Mouse (Mus musculus): Measurements from ENCODE around the gene Nek2. TPM values are rescaled to one million over a fixed set of nuclear protein-coding genes. Genes with fewer than 3 reads are reported as not detected.

The Nek2 gene
- polyA plus RNA-seq, 1 experiment, result 0.97 TPM

- TF ChIP-seq TAL1 (IDR thresholded peaks at IDR 0.05; ENCODE audit: low read length) (no peak), GATA1 (IDR thresholded peaks at IDR 0.05; ENCODE audit: low read length) (no peak)
- Histone ChIP-seq H3K27me3 (ENCODE audit: control insufficient read depth) (no peaks in the 10 kb centered on the region), H3K36me3 (ENCODE audit: control insufficient read depth) (no peaks in the 10 kb centered on the region), H3K4me1 (ENCODE audit: control insufficient read depth) (no peaks in the 10 kb centered on the region), H3K4me3 (replicated peaks) (no peak overlapping the region), H3K9me3 (ENCODE audit: control insufficient read depth, low read length) (peaks cover 6% of the 10 kb centered on the region; the same call in 1 of the 2 replicates)
Measured at GRCm38 (mm10) chr1:191793888-191794532, 27.2 kb upstream of the Nek2 start.

- Histone ChIP-seq H3K9me3 (ENCODE audit: control insufficient read depth, low read length) (peaks cover 3% of the 10 kb centered on the region; the same call in 1 of the 2 replicates), H3K27me3 (ENCODE audit: control insufficient read depth) (no peaks in the 10 kb centered on the region), H3K4me3 (replicated peaks) (no peak overlapping the region), H3K36me3 (ENCODE audit: control insufficient read depth) (no peaks in the 10 kb centered on the region), H3K4me1 (ENCODE audit: control insufficient read depth) (no peaks in the 10 kb centered on the region)
- no peak for TF ChIP-seq GATA1 (IDR thresholded peaks at IDR 0.05; ENCODE audit: low read length)
- TF ChIP-seq TAL1 (IDR thresholded peaks at IDR 0.05; ENCODE audit: low read length), result no peak
Measured at GRCm38 (mm10) chr1:191796238-191796896, 24.9 kb upstream of the Nek2 start.

GRCm38 (mm10) chr1:191802093-191802819 is 19.0 kb upstream of the Nek2 start:
- peaks cover 10% of the 10 kb centered on the region; the same call in 1 of the 2 replicates for H3K9me3 ChIP-seq (ENCODE audit: control insufficient read depth, low read length)
- H3K27me3 ChIP-seq (ENCODE audit: control insufficient read depth), result no peaks in the 10 kb centered on the region
- TF ChIP-seq TAL1 (IDR thresholded peaks at IDR 0.05; ENCODE audit: low read length) (no peak), GATA1 (IDR thresholded peaks at IDR 0.05; ENCODE audit: low read length) (no peak)
- no peaks in the 10 kb centered on the region for H3K4me1 ChIP-seq (ENCODE audit: control insufficient read depth)
- H3K4me3 ChIP-seq (replicated peaks), result no peak overlapping the region
- H3K36me3 ChIP-seq (ENCODE audit: control insufficient read depth), result no peaks in the 10 kb centered on the region

- H3K27me3 ChIP-seq (ENCODE audit: control insufficient read depth), result no peaks in the 10 kb centered on the region
- no peak overlapping the region for H3K4me3 ChIP-seq (replicated peaks)
- no peaks in the 10 kb centered on the region for H3K36me3 ChIP-seq (ENCODE audit: control insufficient read depth)
- H3K9me3 ChIP-seq (ENCODE audit: control insufficient read depth, low read length), result peaks cover 10% of the 10 kb centered on the region; the same call in 1 of the 2 replicates
- H3K4me1 ChIP-seq (ENCODE audit: control insufficient read depth), result no peaks in the 10 kb centered on the region
- TF ChIP-seq TAL1 (IDR thresholded peaks at IDR 0.05; ENCODE audit: low read length) (no peak), GATA1 (IDR thresholded peaks at IDR 0.05; ENCODE audit: low read length) (no peak)
Measured at GRCm38 (mm10) chr1:191802820-191803655, 18.2 kb upstream of the Nek2 start.

- peaks cover 7% of the 10 kb centered on the region; the same call in 1 of the 2 replicates for H3K9me3 ChIP-seq (ENCODE audit: control insufficient read depth, low read length)
- no peaks in the 10 kb centered on the region for H3K27me3 ChIP-seq (ENCODE audit: control insufficient read depth)
- H3K36me3 ChIP-seq (ENCODE audit: control insufficient read depth), result no peaks in the 10 kb centered on the region
- no peaks in the 10 kb centered on the region for H3K4me1 ChIP-seq (ENCODE audit: control insufficient read depth)
- no peak overlapping the region for H3K4me3 ChIP-seq (replicated peaks)
- no peak for TF ChIP-seq GATA1 (IDR thresholded peaks at IDR 0.05; ENCODE audit: low read length)
- no peak for TF ChIP-seq TAL1 (IDR thresholded peaks at IDR 0.05; ENCODE audit: low read length)
Measured at GRCm38 (mm10) chr1:191804747-191805146, 16.5 kb upstream of the Nek2 start.

- no peak overlapping the region for H3K4me3 ChIP-seq (replicated peaks)
- H3K4me1 ChIP-seq (ENCODE audit: control insufficient read depth), result no peaks in the 10 kb centered on the region
- no peak for TF ChIP-seq TAL1 (IDR thresholded peaks at IDR 0.05; ENCODE audit: low read length)
- TF ChIP-seq GATA1 (IDR thresholded peaks at IDR 0.05; ENCODE audit: low read length), result no peak
- no peaks in the 10 kb centered on the region for H3K36me3 ChIP-seq (ENCODE audit: control insufficient read depth)
- no peaks in the 10 kb centered on the region for H3K27me3 ChIP-seq (ENCODE audit: control insufficient read depth)
- peaks cover 7% of the 10 kb centered on the region; the same call in 1 of the 2 replicates for H3K9me3 ChIP-seq (ENCODE audit: control insufficient read depth, low read length)
Measured at GRCm38 (mm10) chr1:191805788-191806187, 15.5 kb upstream of the Nek2 start.

- Histone ChIP-seq H3K9me3 (ENCODE audit: control insufficient read depth, low read length) (peaks cover 7% of the 10 kb centered on the region; the same call in 1 of the 2 replicates), H3K4me3 (replicated peaks) (no peak overlapping the region), H3K4me1 (ENCODE audit: control insufficient read depth) (no peaks in the 10 kb centered on the region), H3K36me3 (ENCODE audit: control insufficient read depth) (no peaks in the 10 kb centered on the region), H3K27me3 (ENCODE audit: control insufficient read depth) (no peaks in the 10 kb centered on the region)
- TF ChIP-seq TAL1 (IDR thresholded peaks at IDR 0.05; ENCODE audit: low read length) (no peak), GATA1 (IDR thresholded peaks at IDR 0.05; ENCODE audit: low read length) (no peak)
Measured at GRCm38 (mm10) chr1:191806740-191807139, 14.5 kb upstream of the Nek2 start.

GRCm38 (mm10) chr1:191807979-191808378 is 13.3 kb upstream of the Nek2 start:
- TF ChIP-seq TAL1 (IDR thresholded peaks at IDR 0.05; ENCODE audit: low read length) (no peak), GATA1 (IDR thresholded peaks at IDR 0.05; ENCODE audit: low read length) (no peak)
- Histone ChIP-seq H3K36me3 (ENCODE audit: control insufficient read depth) (no peaks in the 10 kb centered on the region), H3K4me3 (replicated peaks) (no peak overlapping the region), H3K9me3 (ENCODE audit: control insufficient read depth, low read length) (peaks cover 7% of the 10 kb centered on the region; the same call in 1 of the 2 replicates), H3K4me1 (ENCODE audit: control insufficient read depth) (no peaks in the 10 kb centered on the region), H3K27me3 (ENCODE audit: control insufficient read depth) (no peaks in the 10 kb centered on the region)

Measured in erythroblast, embryonic 14.5 days (primary cell).